Mouse (Mus musculus) limb, embryonic 14.5 days (tissue): Measurements from ENCODE around the gene Dazap2. TPM values are rescaled to one million over a fixed set of nuclear protein-coding genes. Genes with fewer than 3 reads are reported as not detected.

Source experiments
- ATAC-seq: fragments of 200-750 bp; cut with Nextera tagmentation; 2 replicates; pipeline ENCODE4 v1.8.0; 2017; ENCODE audit warnings: low read depth, moderate number of reproducible peaks, moderate TSS enrichment; ENCODE audit not compliant: low FRiP score
- DNase-seq: peaks from one replicate; pipeline ENCODE4 v3.0.0-alpha.2; 2015; ENCODE audit warnings: low spot score
- H3K27ac ChIP-seq: fragments of 300-500 bp; sonication (generic); replicated peaks from 2 replicates; pipeline ENCODE4 v1.5.1; 2014; ENCODE audit warnings: low read depth, mild to moderate bottlenecking, low read length, moderate library complexity, mixed read lengths
- H3K27me3 ChIP-seq: fragments of 300-500 bp; sonication (generic); 2 replicates; pipeline ENCODE4 v1.6.1; 2014; ENCODE audit warnings: low read length, mixed read lengths; ENCODE audit not compliant: control insufficient read depth, insufficient read depth
- H3K36me3 ChIP-seq: fragments of 300-500 bp; sonication (generic); 2 replicates; pipeline ENCODE4 v1.6.1; 2014; ENCODE audit warnings: mild to moderate bottlenecking, low read length, moderate library complexity, mixed read lengths; ENCODE audit not compliant: control insufficient read depth, insufficient read depth
- H3K4me1 ChIP-seq: fragments of 300-500 bp; sonication (generic); 2 replicates; pipeline ENCODE4 v1.6.1; 2014; ENCODE audit warnings: antibody characterized with exemption, low read length, mixed read lengths; ENCODE audit not compliant: control insufficient read depth, insufficient read depth
- H3K4me2 ChIP-seq: fragments of 300-500 bp; sonication (generic); replicated peaks from 2 replicates; pipeline ENCODE4 v1.6.1; 2014; ENCODE audit warnings: low read depth, mild to moderate bottlenecking, low read length, moderate library complexity; ENCODE audit not compliant: severe bottlenecking
- H3K4me3 ChIP-seq: fragments of 300-500 bp; sonication (generic); replicated peaks from 2 replicates; pipeline ENCODE4 v1.5.1; 2014; ENCODE audit warnings: low read length
- H3K9ac ChIP-seq: fragments of 300-500 bp; sonication (generic); 2 replicates; pipeline ENCODE4 v1.6.1; 2014; ENCODE audit warnings: mild to moderate bottlenecking, low read depth, low read length, moderate library complexity; ENCODE audit not compliant: severe bottlenecking
- H3K9me3 ChIP-seq: fragments of 300-500 bp; sonication (generic); 2 replicates; pipeline ENCODE4 v1.6.1; 2016; ENCODE audit warnings: low read length; ENCODE audit not compliant: control insufficient read depth
- POLR2A ChIP-seq: fragments of 200-500 bp; IDR thresholded peaks from 2 replicates; pipeline ENCODE4 v1.8.0; 2012; ENCODE audit warnings: inconsistent platforms, mild to moderate bottlenecking, moderate library complexity, borderline replicate concordance; ENCODE audit not compliant: insufficient read depth, insufficient read length; ENCODE audit errors: extremely low read depth
- WGBS: fragments of 180-500 bp; shearing (Covaris S2); extraction: QIAGEN DNeasy Blood & Tissue Kit; methylation state at CpG from one replicate; pipeline ENCODE4 v1.1.7; 2014; 5-methylcytosine and 5-hydroxymethylcytosine counted together
- polyA plus RNA-seq, 2 experiments: library from polyadenylated mRNA; depleted of rRNA in 1 of 2; stranded (reverse) in 1 of 2; unstranded in 1 of 2; fragments of >200 nt; fragmentation: Nextera tagmentation in 1 of 2; extraction: Ambion mirVana in 1 of 2; gene quantifications; 2 replicates each; pipeline versions ENCODE4 v1.2.1 to v1.2.3; 2012 to 2014

Dazap2 gene
- polyA plus RNA-seq, 2 experiments: 139 to 185 TPM

GRCm38 (mm10) chr15:100611951-100612350, 3.2 kb upstream of the Dazap2 start:
- H3K4me2 ChIP-seq: no peak overlapping the region
- WGBS: 80% methylated on average over 7 of the region's 7 CpGs
- no peaks in the 10 kb centered on the region for H3K27me3 ChIP-seq
- H3K9ac ChIP-seq: no peak overlapping the region
- DNase-seq (no peak), ATAC-seq (no peak)
- H3K4me1 ChIP-seq: peaks cover 10% of the 10 kb centered on the region
- H3K36me3 ChIP-seq: no peaks in the 10 kb centered on the region
- TF ChIP-seq POLR2A: no peak
- no peak overlapping the region for H3K4me3 ChIP-seq
- no peaks in the 10 kb centered on the region for H3K9me3 ChIP-seq
- no peak overlapping the region for H3K27ac ChIP-seq

GRCm38 (mm10) chr15:100612432-100612831, 2.7 kb upstream of the Dazap2 start:
- Histone ChIP-seq H3K36me3 (no peaks in the 10 kb centered on the region), H3K9ac (no peak overlapping the region), H3K4me2 (no peak overlapping the region), H3K4me3 (no peak overlapping the region), H3K27ac (no peak overlapping the region), H3K9me3 (no peaks in the 10 kb centered on the region), H3K4me1 (peaks cover 10% of the 10 kb centered on the region), H3K27me3 (no peaks in the 10 kb centered on the region)
- DNase-seq (no peak), ATAC-seq (no peak)
- WGBS: 79% methylated on average over 2 of the region's 2 CpGs
- no peak for TF ChIP-seq POLR2A

GRCm38 (mm10) chr15:100613584-100613983, 1.6 kb upstream of the Dazap2 start:
- peaks cover 11% of the 10 kb centered on the region for H3K36me3 ChIP-seq
- no peak overlapping the region for H3K9ac ChIP-seq
- WGBS: 8% methylated on average over 16 of the region's 16 CpGs
- no peaks in the 10 kb centered on the region for H3K9me3 ChIP-seq
- H3K27me3 ChIP-seq: no peaks in the 10 kb centered on the region
- no peak for ATAC-seq
- H3K4me2 ChIP-seq: peak overlapping the region; percentile 43
- DNase-seq: peak; percentile 77
- H3K4me1 ChIP-seq: peaks cover 10% of the 10 kb centered on the region
- H3K4me3 ChIP-seq: peak overlapping the region; percentile 21; the same call in 1 of the 2 replicates
- H3K27ac ChIP-seq: no peak overlapping the region
- TF ChIP-seq POLR2A: no peak

GRCm38 (mm10) chr15:100614218-100614995, 742 bp upstream of the Dazap2 start:
- Histone ChIP-seq H3K9ac (peak overlapping the region; percentile 89), H3K27ac (peak overlapping the region; percentile 38; the same call in 1 of the 2 replicates), H3K4me1 (peaks cover 10% of the 10 kb centered on the region), H3K4me2 (peak overlapping the region; percentile 83), H3K9me3 (no peaks in the 10 kb centered on the region), H3K36me3 (peaks cover 20% of the 10 kb centered on the region), H3K27me3 (no peaks in the 10 kb centered on the region), H3K4me3 (peak overlapping the region; percentile 97)
- ATAC-seq (peak; percentile 7; the same call in 1 of the 2 replicates), DNase-seq (no peak)
- no peak for TF ChIP-seq POLR2A
- 11% methylated on average over 43 of the region's 43 CpGs for WGBS

GRCm38 (mm10) chr15:100615825-100616220, 674 bp downstream of the Dazap2 start:
- 3% methylated on average over 35 of the region's 43 CpGs for WGBS
- peak; percentile 86 for ATAC-seq
- Histone ChIP-seq H3K27ac (peak overlapping the region; percentile 94), H3K9me3 (no peaks in the 10 kb centered on the region), H3K4me2 (peak overlapping the region; percentile 47), H3K27me3 (no peaks in the 10 kb centered on the region), H3K4me1 (peaks cover 10% of the 10 kb centered on the region), H3K9ac (peak overlapping the region; percentile 89), H3K4me3 (peak overlapping the region; percentile 97), H3K36me3 (peaks cover 27% of the 10 kb centered on the region)
- 0 out of 2 replicates have a peak, but pooled peaks have one; percentile 42 for TF ChIP-seq POLR2A
- DNase-seq: peak; percentile 91
